Mouse (Mus musculus) embryonic facial prominence, embryonic 12.5 days (tissue): ENCODE results near the gene Itk. TPM values are rescaled to one million over a fixed set of nuclear protein-coding genes. Genes with fewer than 3 reads are reported as not detected.
A peak's percentile ranks its signal among the peaks of the same experiment; 100 is the strongest.

ENCODE experiments used
- ATAC-seq: fragments of 200-750 bp; cut with Nextera tagmentation; 2 replicates; pipeline ENCODE4 v1.8.0; 2017; ENCODE audit not compliant: insufficient number of reproducible peaks, insufficient read depth, low FRiP score, low TSS enrichment
- H3K27ac ChIP-seq: fragments of 300-500 bp; sonication (generic); 2 replicates; pipeline ENCODE4 v1.5.1; 2016; ENCODE audit warnings: mild to moderate bottlenecking
- H3K27me3 ChIP-seq: fragments of 300-500 bp; sonication (generic); 2 replicates; pipeline ENCODE4 v1.6.1; 2016; ENCODE audit warnings: mild to moderate bottlenecking, moderate library complexity
- H3K36me3 ChIP-seq: fragments of 300-500 bp; sonication (generic); 2 replicates; pipeline ENCODE4 v1.6.1; 2016; ENCODE audit warnings: mild to moderate bottlenecking
- H3K4me1 ChIP-seq: fragments of 300-500 bp; sonication (generic); 2 replicates; pipeline ENCODE4 v1.6.1; 2016
- H3K4me2 ChIP-seq: fragments of 300-500 bp; sonication (generic); replicated peaks from 2 replicates; pipeline ENCODE4 v1.6.1; 2016; ENCODE audit warnings: mild to moderate bottlenecking, moderate library complexity
- H3K4me3 ChIP-seq: fragments of 300-500 bp; sonication (generic); 2 replicates; pipeline ENCODE4 v1.5.1; 2016; ENCODE audit warnings: mild to moderate bottlenecking
- H3K9ac ChIP-seq: fragments of 300-500 bp; sonication (generic); 2 replicates; pipeline ENCODE4 v1.6.1; 2016; ENCODE audit warnings: mild to moderate bottlenecking, moderate library complexity
- H3K9me3 ChIP-seq: fragments of 300-500 bp; sonication (generic); 2 replicates; pipeline ENCODE4 v1.6.1; 2016; ENCODE audit warnings: mild to moderate bottlenecking, moderate library complexity
- WGBS: fragments of 180-500 bp; shearing (Covaris S2); methylation state at CpG from one replicate; pipeline ENCODE4 v1.1.7; 2016; 5-methylcytosine and 5-hydroxymethylcytosine counted together
- polyA plus RNA-seq: library from polyadenylated mRNA; unstranded; fragments of >200 nt; fragmentation: Nextera tagmentation; extraction: Ambion mirVana; gene quantifications from 2 replicates; pipeline ENCODE4 v1.2.1, GENCODE M21; 2016

Gene Itk
- polyA plus RNA-seq, 1 experiment from 2014 or later: 0.14 TPM

GRCm38 (mm10) chr11:46301579-46302248 is 87.6 kb downstream of the Itk start:
- H3K4me2 ChIP-seq: no peak overlapping the region
- WGBS: 88% methylated on average over 23 of the region's 23 CpGs
- H3K9me3 ChIP-seq: no peaks in the 10 kb centered on the region
- no peak overlapping the region for H3K4me3 ChIP-seq
- no peaks in the 10 kb centered on the region for H3K27me3 ChIP-seq
- peaks cover 2% of the 10 kb centered on the region; the same call in 1 of the 2 replicates for H3K4me1 ChIP-seq
- no peak overlapping the region for H3K9ac ChIP-seq
- ATAC-seq: peak; percentile 35; the same call in 1 of the 2 replicates
- H3K36me3 ChIP-seq: no peaks in the 10 kb centered on the region
- no peak overlapping the region for H3K27ac ChIP-seq

- H3K4me1 ChIP-seq: peaks cover 1% of the 10 kb centered on the region; the same call in 1 of the 2 replicates
- H3K9me3 ChIP-seq: no peaks in the 10 kb centered on the region
- 71% methylated on average over 6 of the region's 6 CpGs for WGBS
These were observed 89.4 kb downstream of the Itk start for GRCm38 (mm10) chr11:46299901-46300300.

GRCm38 (mm10) chr11:46298889-46299785 is 90.2 kb downstream of the Itk start:
- no peaks in the 10 kb centered on the region for H3K36me3 ChIP-seq
- no peak overlapping the region for H3K9ac ChIP-seq
- H3K4me2 ChIP-seq: no peak overlapping the region
- no peaks in the 10 kb centered on the region for H3K4me1 ChIP-seq
- H3K27me3 ChIP-seq: no peaks in the 10 kb centered on the region
- WGBS: 66% methylated on average over 13 of the region's 13 CpGs
- H3K9me3 ChIP-seq: no peaks in the 10 kb centered on the region
- ATAC-seq: no peak
- H3K4me3 ChIP-seq: no peak overlapping the region
- no peak overlapping the region for H3K27ac ChIP-seq

More at GRCm38 (mm10) chr11:46299901-46300300, 89.4 kb downstream of the Itk start:
- H3K27ac ChIP-seq: no peak overlapping the region
- H3K4me3 ChIP-seq: no peak overlapping the region
- no peaks in the 10 kb centered on the region for H3K27me3 ChIP-seq
- no peaks in the 10 kb centered on the region for H3K36me3 ChIP-seq
- no peak overlapping the region for H3K9ac ChIP-seq
- no peak overlapping the region for H3K4me2 ChIP-seq
- ATAC-seq: no peak

- ATAC-seq: no peak
- H3K9me3 ChIP-seq: no peaks in the 10 kb centered on the region
- H3K4me2 ChIP-seq: no peak overlapping the region
- H3K36me3 ChIP-seq: no peaks in the 10 kb centered on the region
- no peak overlapping the region for H3K4me3 ChIP-seq
- H3K27ac ChIP-seq: no peak overlapping the region
- no peak overlapping the region for H3K9ac ChIP-seq
- H3K27me3 ChIP-seq: no peaks in the 10 kb centered on the region
- H3K4me1 ChIP-seq: peaks cover 7% of the 10 kb centered on the region; the same call in 1 of the 2 replicates
- 91% methylated on average over 11 of the region's 11 CpGs for WGBS
These were observed 94.9 kb downstream of the Itk start for GRCm38 (mm10) chr11:46294390-46294789.

GRCm38 (mm10) chr11:46293491-46293890 is 95.8 kb downstream of the Itk start:
- Histone ChIP-seq H3K9ac (no peak overlapping the region), H3K9me3 (no peaks in the 10 kb centered on the region), H3K4me1 (peaks cover 7% of the 10 kb centered on the region; the same call in 1 of the 2 replicates), H3K4me3 (no peak overlapping the region), H3K36me3 (no peaks in the 10 kb centered on the region), H3K27me3 (no peaks in the 10 kb centered on the region), H3K27ac (no peak overlapping the region), H3K4me2 (no peak overlapping the region)
- 84% methylated on average over 5 of the region's 5 CpGs for WGBS
- no peak for ATAC-seq

GRCm38 (mm10) chr11:46290988-46291405 is 98.3 kb downstream of the Itk start:
- Histone ChIP-seq H3K4me1 (peaks cover 11% of the 10 kb centered on the region; the same call in 1 of the 2 replicates), H3K27me3 (no peaks in the 10 kb centered on the region), H3K36me3 (no peaks in the 10 kb centered on the region), H3K9ac (no peak overlapping the region), H3K4me3 (no peak overlapping the region), H3K4me2 (no peak overlapping the region), H3K27ac (no peak overlapping the region), H3K9me3 (no peaks in the 10 kb centered on the region)
- WGBS: 18% methylated on average over 10 of the region's 10 CpGs
- ATAC-seq: no peak

- Histone ChIP-seq H3K9ac (no peak overlapping the region), H3K9me3 (no peaks in the 10 kb centered on the region), H3K4me1 (peaks cover 11% of the 10 kb centered on the region; the same call in 1 of the 2 replicates), H3K36me3 (no peaks in the 10 kb centered on the region), H3K27me3 (no peaks in the 10 kb centered on the region), H3K4me3 (no peak overlapping the region), H3K4me2 (no peak overlapping the region), H3K27ac (no peak overlapping the region)
- 85% methylated on average over 9 of the region's 9 CpGs for WGBS
- ATAC-seq: no peak
These were observed 99.8 kb downstream of the Itk start for GRCm38 (mm10) chr11:46289561-46289960.

GRCm38 (mm10) chr11:46289022-46289421 is 100.3 kb downstream of the Itk start:
- Histone ChIP-seq H3K9me3 (no peaks in the 10 kb centered on the region), H3K4me1 (peaks cover 11% of the 10 kb centered on the region; the same call in 1 of the 2 replicates), H3K4me3 (no peak overlapping the region), H3K36me3 (peaks cover under 1% of the 10 kb centered on the region; the same call in 1 of the 2 replicates), H3K27ac (no peak overlapping the region), H3K4me2 (no peak overlapping the region), H3K27me3 (no peaks in the 10 kb centered on the region), H3K9ac (no peak overlapping the region)
- 84% methylated on average over 4 of the region's 4 CpGs for WGBS
- no peak for ATAC-seq

GRCm38 (mm10) chr11:46288091-46288490 is 101.2 kb downstream of the Itk start:
- H3K9ac ChIP-seq: no peak overlapping the region
- 55% methylated on average over 5 of the region's 5 CpGs for WGBS
- no peak overlapping the region for H3K27ac ChIP-seq
- 0 out of 2 replicates have a peak, but pooled peaks cover 1% of the 10 kb centered on the region for H3K27me3 ChIP-seq
- no peak overlapping the region for H3K4me2 ChIP-seq
- peaks cover 11% of the 10 kb centered on the region; the same call in 1 of the 2 replicates for H3K4me1 ChIP-seq
- no peak for ATAC-seq
- peaks cover 4% of the 10 kb centered on the region; the same call in 1 of the 2 replicates for H3K36me3 ChIP-seq
- H3K9me3 ChIP-seq: no peaks in the 10 kb centered on the region
- no peak overlapping the region for H3K4me3 ChIP-seq

- 47% methylated on average over 6 of the region's 6 CpGs for WGBS
- H3K9ac ChIP-seq: no peak overlapping the region
- H3K27me3 ChIP-seq: 0 out of 2 replicates have a peak, but pooled peaks cover 2% of the 10 kb centered on the region
- no peak overlapping the region for H3K4me2 ChIP-seq
- no peak overlapping the region for H3K27ac ChIP-seq
- no peaks in the 10 kb centered on the region for H3K9me3 ChIP-seq
- H3K36me3 ChIP-seq: peaks cover 4% of the 10 kb centered on the region; the same call in 1 of the 2 replicates
- no peak overlapping the region for H3K4me3 ChIP-seq
- H3K4me1 ChIP-seq: peaks cover 11% of the 10 kb centered on the region; the same call in 1 of the 2 replicates
- no peak for ATAC-seq
These were observed 102.5 kb downstream of the Itk start for GRCm38 (mm10) chr11:46286803-46287202.

- Histone ChIP-seq H3K27ac (no peak overlapping the region), H3K9ac (no peak overlapping the region), H3K36me3 (peaks cover 7% of the 10 kb centered on the region; the same call in 1 of the 2 replicates), H3K4me2 (no peak overlapping the region), H3K27me3 (0 out of 2 replicates have a peak, but pooled peaks cover 2% of the 10 kb centered on the region), H3K9me3 (no peaks in the 10 kb centered on the region), H3K4me3 (no peak overlapping the region), H3K4me1 (0 out of 2 replicates have a peak, but pooled peaks cover 4% of the 10 kb centered on the region)
- no peak for ATAC-seq
- 94% methylated on average over 6 of the region's 6 CpGs for WGBS
These were observed 105.5 kb downstream of the Itk start for GRCm38 (mm10) chr11:46283800-46284199.
